Mouse (Mus musculus) layer of hippocampus, adult 11-12 months (tissue): ENCODE measurements around the gene Trim71.

Experiments
- DNase-seq: peaks from one replicate; pipeline ENCODE4 v3.0.0; 2022; ENCODE audit warnings: low spot score

Gene Trim71

DNA sequence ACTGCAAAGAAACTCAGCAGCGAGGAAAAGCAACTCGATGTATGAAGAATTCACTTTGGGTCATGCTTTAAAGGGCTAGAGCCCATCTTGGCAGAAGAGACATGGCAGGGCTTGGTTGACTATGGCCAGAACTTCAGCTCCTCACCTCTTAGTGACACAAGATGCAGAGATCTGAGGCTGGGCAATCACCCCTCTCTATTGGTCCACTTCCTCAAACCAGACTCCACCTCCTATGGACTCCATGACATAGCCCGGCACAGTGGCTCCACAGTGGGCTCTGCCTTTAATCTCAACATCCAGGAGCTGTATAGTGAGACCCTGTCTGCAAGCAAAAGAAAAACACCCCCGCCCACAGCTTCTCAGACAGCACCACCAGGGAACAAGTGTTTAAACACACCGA is 79.4 kb downstream of the Trim71 start:
- no peak for DNase-seq

DNA sequence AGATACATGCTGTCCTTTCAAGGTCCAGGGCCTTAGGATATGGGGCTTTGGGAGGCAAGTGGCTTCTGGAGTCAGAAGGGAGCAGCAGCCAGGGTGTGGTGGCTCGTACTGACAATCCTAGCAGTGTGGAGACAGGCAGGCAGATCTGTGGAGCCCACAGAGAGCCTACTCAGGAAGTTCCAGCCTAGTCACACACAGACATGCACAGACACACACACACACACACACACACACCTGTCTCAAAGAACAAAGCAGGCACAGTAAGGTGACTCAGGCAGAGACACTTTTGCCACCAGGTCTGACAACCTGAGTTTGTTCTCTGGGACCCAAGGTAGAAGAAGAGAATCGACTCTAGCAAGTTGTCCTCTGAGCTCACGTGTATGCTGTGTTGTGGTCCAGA is 83.2 kb downstream of the Trim71 start:
- DNase-seq: no peak

DNA sequence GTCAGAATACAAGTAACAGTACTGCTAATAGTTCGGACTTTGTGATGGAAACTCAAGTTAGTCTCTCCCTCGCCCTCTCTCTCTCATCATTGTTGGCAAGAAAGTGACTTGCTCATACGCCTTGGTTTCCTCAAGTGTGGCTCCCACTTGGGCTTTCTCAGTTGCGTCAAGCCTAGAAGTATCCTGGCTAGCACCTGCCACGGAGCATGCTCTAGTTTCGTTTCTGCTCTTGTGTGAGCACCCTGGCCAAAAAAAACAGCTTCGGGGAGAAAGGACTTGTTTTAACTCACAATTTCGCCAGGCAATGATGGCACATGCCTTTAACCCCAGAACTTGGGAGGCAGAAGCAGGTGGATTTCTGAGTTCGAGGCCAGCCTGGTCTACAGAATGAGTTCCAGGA is 87.2 kb downstream of the Trim71 start:
- DNase-seq: no peak

DNA sequence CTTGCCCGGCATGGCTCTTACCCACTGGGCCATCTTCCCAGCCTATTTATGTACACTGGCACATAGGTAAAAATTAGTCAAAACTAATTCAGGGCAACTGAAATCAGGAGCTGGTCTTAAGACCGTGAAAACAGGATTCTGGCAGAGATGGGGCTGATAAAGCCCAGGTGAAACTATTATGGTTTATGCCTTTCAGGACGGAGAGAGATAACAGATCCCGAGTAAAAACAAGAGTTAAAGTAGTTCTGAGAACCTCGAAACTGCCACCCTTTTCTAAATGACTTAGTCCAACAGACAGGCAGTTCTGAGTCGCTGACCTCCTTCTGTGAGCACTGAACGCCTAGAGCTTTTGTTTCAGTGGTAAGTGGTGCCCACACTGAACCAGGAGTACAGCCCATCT is 92.3 kb downstream of the Trim71 start:
- DNase-seq: no peak

DNA sequence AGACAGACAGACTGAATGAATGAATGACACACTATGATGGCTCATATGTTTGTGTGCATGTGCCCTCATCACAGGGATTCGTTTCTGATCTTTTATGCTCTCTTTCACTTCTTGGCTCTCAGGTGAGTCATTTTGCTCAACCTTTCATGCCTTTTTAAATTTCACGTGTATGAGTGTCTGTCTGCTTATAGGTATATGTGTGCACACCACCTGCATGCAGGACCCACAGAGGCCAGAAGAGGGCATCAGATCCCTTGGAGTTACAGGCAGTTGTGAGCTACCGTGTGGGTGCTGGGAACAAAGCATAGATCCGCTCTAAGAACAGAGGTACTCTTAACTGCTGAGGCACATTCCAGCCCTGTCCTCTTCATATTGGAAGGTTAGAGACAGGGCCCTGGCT is 95.5 kb downstream of the Trim71 start:
- no peak for DNase-seq

DNA sequence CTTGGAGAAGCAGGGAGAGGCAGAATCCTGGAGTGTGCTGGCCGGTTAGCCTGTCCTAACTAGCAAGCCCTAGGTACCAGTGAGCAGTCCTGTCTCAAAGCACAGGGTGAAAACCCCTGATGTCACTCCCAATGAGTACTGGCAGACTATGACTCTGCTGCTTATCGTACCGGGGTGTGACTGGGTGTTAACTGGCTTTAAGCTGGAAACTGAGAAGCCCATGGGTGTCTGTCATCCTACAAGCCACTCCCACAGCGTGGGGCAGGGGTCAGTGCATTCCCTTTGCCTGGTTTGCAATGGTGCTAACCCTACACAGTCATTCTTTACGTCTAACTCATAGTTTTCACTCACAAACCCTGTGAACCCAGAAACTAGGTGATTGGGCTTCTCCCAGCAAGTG is 96.0 kb downstream of the Trim71 start:
- no peak for DNase-seq

DNA sequence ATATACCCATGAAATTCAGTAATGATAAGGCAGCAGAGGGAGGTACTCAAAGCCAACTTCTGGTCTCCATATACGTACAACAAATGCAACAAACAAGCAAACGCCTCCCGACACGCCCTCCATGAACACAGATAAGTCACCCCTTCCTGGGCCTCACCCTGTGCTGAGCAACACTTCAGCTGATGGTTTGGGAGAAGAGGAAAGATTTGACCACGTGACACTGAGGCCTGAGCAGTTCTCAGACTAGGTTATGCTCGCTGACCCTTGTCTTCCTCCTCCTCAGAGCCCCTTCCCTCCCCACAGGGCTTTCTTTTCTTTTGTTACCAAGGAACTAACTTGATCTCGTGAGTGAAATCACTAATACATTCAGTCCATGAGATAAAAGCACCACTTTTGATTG is 97.3 kb downstream of the Trim71 start:
- no peak for DNase-seq

DNA sequence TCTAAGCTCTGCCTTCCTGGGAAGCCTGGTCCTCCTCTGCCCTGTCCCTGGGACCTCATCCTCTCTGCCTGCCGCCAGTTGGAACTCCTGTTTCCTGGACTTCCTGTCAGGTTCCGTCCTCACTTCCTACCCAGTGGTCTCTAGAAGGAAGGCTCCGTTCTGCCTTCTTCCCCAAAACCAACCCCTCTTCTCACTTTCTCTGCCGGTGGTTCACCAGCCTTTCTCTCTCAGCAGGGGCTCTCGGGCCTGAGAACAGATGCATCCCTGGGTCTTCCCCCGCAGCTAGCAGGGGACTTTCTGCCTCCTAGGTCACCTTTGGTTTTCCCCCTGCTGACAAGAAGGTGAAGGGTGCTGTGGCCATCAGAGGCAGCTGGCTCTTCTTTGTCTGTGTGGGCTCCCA is 98.7 kb downstream of the Trim71 start:
- DNase-seq: no peak

DNA sequence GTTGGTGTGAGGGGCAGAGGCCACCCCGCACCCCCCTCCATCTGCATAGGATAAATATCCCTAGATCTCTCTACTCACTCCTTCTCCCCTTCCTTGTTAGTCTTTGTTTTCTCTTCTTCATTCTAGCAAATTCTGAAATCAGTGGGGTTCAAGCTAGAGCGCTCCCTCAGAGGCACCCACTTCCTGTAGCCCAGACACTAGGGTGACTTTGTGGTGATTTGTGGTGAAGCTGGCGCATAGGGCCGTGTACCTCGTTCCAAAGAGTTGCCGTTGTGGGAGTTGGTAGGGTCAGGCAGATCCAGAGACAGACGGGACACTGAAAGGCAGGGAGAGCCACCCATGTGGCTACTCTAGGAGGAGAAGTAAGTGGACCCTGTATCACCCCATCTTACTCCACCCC is 101.6 kb downstream of the Trim71 start:
- no peak for DNase-seq

DNA sequence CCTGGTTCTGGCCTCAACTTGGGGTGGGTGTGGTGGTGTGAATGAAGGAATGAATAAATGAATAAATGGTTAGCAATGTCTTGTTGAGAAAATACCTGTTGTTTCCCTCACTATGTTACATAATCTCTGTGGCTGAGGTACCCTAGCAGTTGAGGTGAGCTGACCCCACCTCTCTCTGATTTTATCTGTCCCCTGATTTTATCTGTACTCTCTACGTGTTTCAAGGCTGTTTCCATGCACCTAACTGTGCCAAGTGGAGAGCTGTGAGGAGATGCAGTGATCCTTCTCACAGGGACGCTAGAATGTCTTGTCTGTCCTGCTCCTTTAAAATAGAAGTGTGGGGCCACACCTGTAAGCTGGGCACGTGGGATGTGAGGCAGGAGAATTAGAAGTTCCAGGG is 105.7 kb downstream of the Trim71 start:
- DNase-seq: no peak
